Mouse (Mus musculus) CH12.LX (cell line): ENCODE measurements around the gene Eps8l2.

ENCODE experiments used
- CHD2 ChIP-seq: IDR thresholded peaks from 2 replicates; pipeline ENCODE4 v1.6.1; 2011; ENCODE audit warnings: low read length, improper control_type of control experiment
- CTCF ChIP-seq, 2 experiments: IDR thresholded peaks in 1 of 2; conservative IDR thresholded peaks in 1 of 2; 2 replicates each; pipeline ENCODE4 v1.5.1; 2011 to 2012; ENCODE audit warnings: low read depth in 2 of 2, low read length in 2 of 2, improper control_type of control experiment in 1 of 2, inconsistent platforms in 1 of 2, mild to moderate bottlenecking in 1 of 2, moderate library complexity in 1 of 2
- JUND ChIP-seq: conservative IDR thresholded peaks from 2 replicates; pipeline ENCODE4 v1.6.1; 2011; ENCODE audit warnings: low read depth, low read length, improper control_type of control experiment
- MAFK ChIP-seq: IDR thresholded peaks from 2 replicates; pipeline ENCODE4 v1.6.1; 2011; ENCODE audit warnings: low read length, improper control_type of control experiment; ENCODE audit not compliant: insufficient replicate concordance
- POLR2A ChIP-seq: IDR thresholded peaks from 2 replicates; pipeline ENCODE4 v1.6.1; 2011; ENCODE audit warnings: low read depth, mild to moderate bottlenecking, improper control_type of control experiment, low read length
- RAD21 ChIP-seq: IDR thresholded peaks from 2 replicates; pipeline ENCODE4 v1.6.1; 2011; ENCODE audit warnings: low read depth, mild to moderate bottlenecking, low read length, improper control_type of control experiment, moderate library complexity
- UBTF ChIP-seq: IDR thresholded peaks from 2 replicates; pipeline ENCODE4 v1.6.1; 2012; ENCODE audit warnings: low read depth, mild to moderate bottlenecking, inconsistent platforms, low read length, improper control_type of control experiment, moderate library complexity
- ZC3H11A ChIP-seq: IDR thresholded peaks from 2 replicates; pipeline ENCODE4 v1.6.1; 2012; ENCODE audit warnings: low read depth, mild to moderate bottlenecking, inconsistent platforms, low read length, improper control_type of control experiment
- ZKSCAN1 ChIP-seq: IDR thresholded peaks from 2 replicates; pipeline ENCODE4 v1.6.1; 2012; ENCODE audit warnings: low read depth, inconsistent platforms, low read length, improper control_type of control experiment, borderline replicate concordance
- ZNF384 ChIP-seq: IDR thresholded peaks from 2 replicates; pipeline ENCODE4 v1.6.1; 2012; ENCODE audit warnings: low read depth, low read length, improper control_type of control experiment, inconsistent platforms

DNA sequence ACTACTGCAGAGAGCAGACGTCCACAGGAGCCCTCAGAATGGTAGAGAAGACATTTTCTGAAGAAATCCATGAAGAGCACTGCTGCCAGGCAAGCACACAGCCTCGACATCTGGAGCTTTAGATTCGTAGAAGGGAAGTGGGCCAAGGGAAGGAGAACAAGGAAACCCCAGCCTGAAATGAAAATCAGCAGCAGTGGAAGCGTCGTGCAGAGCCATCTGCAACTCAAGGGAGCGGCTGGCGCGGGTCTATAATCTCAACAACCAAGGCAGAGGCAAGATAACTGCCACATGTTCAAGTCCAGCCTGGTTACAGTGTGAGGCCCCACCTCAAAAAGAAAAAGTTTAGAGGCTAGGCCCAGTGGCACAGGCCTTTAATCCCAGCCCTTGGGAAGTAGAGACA is 23.6 kb upstream of the Eps8l2 start:
- no peak for TF ChIP-seq POLR2A
- TF ChIP-seq RAD21: no peak
- no peak for TF ChIP-seq CTCF (conservative IDR thresholded peaks at IDR 0.05 in 1 of 2, IDR thresholded peaks at IDR 0.05 in 1 of 2; ENCODE audit: low read depth in 2 of 2, low read length in 2 of 2)
- TF ChIP-seq ZKSCAN1: no peak
- no peak for TF ChIP-seq ZNF384
- TF ChIP-seq MAFK: no peak
- TF ChIP-seq ZC3H11A: no peak
- no peak for TF ChIP-seq JUND
- TF ChIP-seq CHD2: no peak
- no peak for TF ChIP-seq UBTF
